Mouse (Mus musculus): ENCODE measurements around the gene Podn. TPM values are rescaled to one million over a fixed set of nuclear protein-coding genes. Genes with fewer than 3 reads are reported as not detected.
"Not testable (repeated sequence)": the region's sequence is repeated elsewhere in the genome, so short reads cannot be mapped to it uniquely, and the experiment has no call there.

The Podn gene
- polyA plus RNA-seq (2012; rRNA removed): 0.66 and 0.69 TPM in 2 replicates
- 0.18 and 0.25 TPM in 2 replicates for polyA plus RNA-seq (2014; fragmentation: Nextera tagmentation; extraction: Ambion mirVana)

- no peak within 1 kb of the TSS for H3K4me3 ChIP-seq (ENCODE audit: insufficient read depth in 1 of 2, low read depth in 2 of 2, low read length in 2 of 2)
- ATAC-seq (ENCODE audit: insufficient read depth) (no peak), DNase-seq (ENCODE audit: low read depth in 3 of 3, low spot score in 3 of 3) (no peak)
- H3K9ac ChIP-seq (replicated peaks): no peak within 1 kb of the TSS
- WGBS (ENCODE audit: insufficient replicate concordance): 67% methylated on average over 4 of the region's 4 CpGs
- H3K4me1 ChIP-seq (replicated peaks; ENCODE audit: control insufficient read depth in 2 of 2, insufficient read depth in 2 of 2, low read length in 1 of 2): no peaks in the 10 kb centered on the region
- TF ChIP-seq EP300 (IDR thresholded peaks at IDR 0.05; ENCODE audit: low read depth) (no peak), CTCF (IDR thresholded peaks at IDR 0.05; ENCODE audit: low read depth) (no peak)
- H3K36me3 ChIP-seq (replicated peaks; ENCODE audit: control insufficient read depth, insufficient read depth, low read depth): no peaks in the 10 kb centered on the region
- H3K4me2 ChIP-seq (ENCODE audit: low read depth): no peak within 1 kb of the TSS
- no peak within 1 kb of the TSS for H3K27ac ChIP-seq
- H3K27me3 ChIP-seq (ENCODE audit: control insufficient read depth, insufficient read depth, low read length): no peaks in the 10 kb centered on the region
- no peaks in the 10 kb centered on the region for H3K9me3 ChIP-seq (ENCODE audit: control insufficient read depth, low read length)
Observed at GRCm38 (mm10) chr4:108096345-108096744, at the start of gene Podn. TSS of gene Podn (minus strand) at chr4:108096445.

- H3K27ac ChIP-seq; H3K36me3 ChIP-seq (replicated peaks; ENCODE audit: control insufficient read depth, insufficient read depth, low read depth); H3K4me2 ChIP-seq (ENCODE audit: low read depth); H3K4me1 ChIP-seq (replicated peaks; ENCODE audit: control insufficient read depth in 2 of 2, insufficient read depth in 2 of 2, low read length in 1 of 2); H3K4me3 ChIP-seq (ENCODE audit: insufficient read depth in 1 of 2, low read depth in 2 of 2, low read length in 2 of 2); H3K9me3 ChIP-seq (ENCODE audit: control insufficient read depth, low read length); H3K9ac ChIP-seq (replicated peaks); DNase-seq (ENCODE audit: low read depth in 3 of 3, low spot score in 3 of 3); H3K27me3 ChIP-seq (ENCODE audit: control insufficient read depth, insufficient read depth, low read length); ATAC-seq (ENCODE audit: insufficient read depth): not testable (repeated sequence)
- 46% methylated on average over 3 of the region's 3 CpGs for WGBS (ENCODE audit: insufficient replicate concordance)
Observed at GRCm38 (mm10) chr4:108145554-108145953, 49.3 kb upstream of the Podn start.

GRCm38 (mm10) chr4:108144880-108145279, 48.6 kb upstream of the Podn start, which contains the start of gene Scp2:
TSS of gene Scp2 (minus strand) at chr4:108144998.
- Histone ChIP-seq H3K36me3 (replicated peaks; ENCODE audit: control insufficient read depth, insufficient read depth, low read depth) (no peaks in the 10 kb centered on the region), H3K27me3 (ENCODE audit: control insufficient read depth, insufficient read depth, low read length) (no peaks in the 10 kb centered on the region), H3K4me3 (ENCODE audit: insufficient read depth in 1 of 2, low read depth in 2 of 2, low read length in 2 of 2) (no peak within 1 kb of the TSS), H3K9ac (replicated peaks) (no peak within 1 kb of the TSS), H3K4me2 (ENCODE audit: low read depth) (no peak within 1 kb of the TSS), H3K9me3 (ENCODE audit: control insufficient read depth, low read length) (no peaks in the 10 kb centered on the region), H3K4me1 (replicated peaks; ENCODE audit: control insufficient read depth in 2 of 2, insufficient read depth in 2 of 2, low read length in 1 of 2) (no peaks in the 10 kb centered on the region), H3K27ac (no peak within 1 kb of the TSS)
- no peak for TF ChIP-seq CTCF (IDR thresholded peaks at IDR 0.05; ENCODE audit: low read depth)
- 71% methylated on average over 1 of the region's 1 CpGs for WGBS (ENCODE audit: insufficient replicate concordance)
- no peak for DNase-seq (ENCODE audit: low read depth in 3 of 3, low spot score in 3 of 3)
- no peak for ATAC-seq (ENCODE audit: insufficient read depth)

- ATAC-seq (ENCODE audit: insufficient read depth) (no peak), DNase-seq (ENCODE audit: low read depth in 3 of 3, low spot score in 3 of 3) (no peak)
- no peaks in the 10 kb centered on the region for H3K36me3 ChIP-seq (replicated peaks; ENCODE audit: control insufficient read depth, insufficient read depth, low read depth)
- H3K4me2 ChIP-seq (ENCODE audit: low read depth): no peak overlapping the region
- no peak overlapping the region for H3K9ac ChIP-seq (replicated peaks)
- H3K4me3 ChIP-seq (ENCODE audit: insufficient read depth in 1 of 2, low read depth in 2 of 2, low read length in 2 of 2): no peak overlapping the region
- TF ChIP-seq CTCF (IDR thresholded peaks at IDR 0.05; ENCODE audit: low read depth): no peak
- no peak for TF ChIP-seq EP300 (IDR thresholded peaks at IDR 0.05; ENCODE audit: low read depth)
- H3K9me3 ChIP-seq (ENCODE audit: control insufficient read depth, low read length): no peaks in the 10 kb centered on the region
- H3K27ac ChIP-seq: no peak overlapping the region
- no peaks in the 10 kb centered on the region for H3K4me1 ChIP-seq (replicated peaks; ENCODE audit: control insufficient read depth in 2 of 2, insufficient read depth in 2 of 2, low read length in 1 of 2)
- no peaks in the 10 kb centered on the region for H3K27me3 ChIP-seq (ENCODE audit: control insufficient read depth, insufficient read depth, low read length)
Observed at GRCm38 (mm10) chr4:108143778-108144177, 47.5 kb upstream of the Podn start.

- not testable (repeated sequence) for H3K4me3 ChIP-seq (ENCODE audit: insufficient read depth in 1 of 2, low read depth in 2 of 2, low read length in 2 of 2); H3K4me1 ChIP-seq (replicated peaks; ENCODE audit: control insufficient read depth in 2 of 2, insufficient read depth in 2 of 2, low read length in 1 of 2); H3K9ac ChIP-seq (replicated peaks); H3K27ac ChIP-seq; DNase-seq (ENCODE audit: low read depth in 3 of 3, low spot score in 3 of 3); H3K27me3 ChIP-seq (ENCODE audit: control insufficient read depth, insufficient read depth, low read length); H3K4me2 ChIP-seq (ENCODE audit: low read depth); H3K36me3 ChIP-seq (replicated peaks; ENCODE audit: control insufficient read depth, insufficient read depth, low read depth); ATAC-seq (ENCODE audit: insufficient read depth); H3K9me3 ChIP-seq (ENCODE audit: control insufficient read depth, low read length)
- 62% methylated on average over 2 of the region's 2 CpGs for WGBS (ENCODE audit: insufficient replicate concordance)
- TF ChIP-seq CTCF (IDR thresholded peaks at IDR 0.05; ENCODE audit: low read depth): peak; percentile 19; the same call in 1 of the 2 replicates
Observed at GRCm38 (mm10) chr4:108143178-108143577, 46.9 kb upstream of the Podn start.

All from liver, embryonic 14.5 days (tissue).